Mouse (Mus musculus) embryonic facial prominence, embryonic 11.5 days (tissue): Measurements from ENCODE around the gene 4930407I10Rik. TPM values are rescaled to one million over a fixed set of nuclear protein-coding genes. Genes with fewer than 3 reads are reported as not detected.
A peak's percentile ranks its signal among the peaks of the same experiment; 100 is the strongest.

Experiments
- ATAC-seq: fragments of 200-750 bp; cut with Nextera tagmentation; replicated peaks from 2 replicates; pipeline ENCODE4 v1.8.0; 2017; ENCODE audit warnings: low read depth; ENCODE audit not compliant: insufficient number of reproducible peaks, low FRiP score, low TSS enrichment
- DNase-seq: peaks from one replicate; pipeline ENCODE4 v3.0.0-alpha.2; 2015; ENCODE audit warnings: low spot score
- H3K27ac ChIP-seq: fragments of 300-500 bp; sonication (generic); replicated peaks from 2 replicates; pipeline ENCODE4 v1.5.1; 2014; ENCODE audit warnings: mild to moderate bottlenecking, low read depth, low read length, control low read depth
- H3K27me3 ChIP-seq: fragments of 300-500 bp; sonication (generic); 2 replicates; pipeline ENCODE4 v1.6.1; 2014; ENCODE audit warnings: mild to moderate bottlenecking, low read length, moderate library complexity, mixed read lengths; ENCODE audit not compliant: control insufficient read depth, insufficient read depth
- H3K36me3 ChIP-seq: fragments of 300-500 bp; sonication (generic); replicated peaks from 2 replicates; pipeline ENCODE4 v1.6.1; 2014; ENCODE audit warnings: low read depth, mild to moderate bottlenecking, low read length, moderate library complexity, mixed read lengths; ENCODE audit not compliant: control insufficient read depth, insufficient read depth
- H3K4me1 ChIP-seq: fragments of 300-500 bp; sonication (generic); 2 replicates; pipeline ENCODE4 v1.6.1; 2014; ENCODE audit warnings: low read length, mixed read lengths; ENCODE audit not compliant: control insufficient read depth, insufficient read depth
- H3K4me2 ChIP-seq: fragments of 300-500 bp; sonication (generic); 2 replicates; pipeline ENCODE4 v1.6.1; 2014; ENCODE audit warnings: low read depth, mild to moderate bottlenecking, control low read depth, low read length, moderate library complexity
- H3K4me3 ChIP-seq: fragments of 300-500 bp; sonication (generic); 2 replicates; pipeline ENCODE4 v1.5.1; 2014; ENCODE audit warnings: low read depth, low read length, control low read depth
- H3K9ac ChIP-seq: fragments of 300-500 bp; sonication (generic); replicated peaks from 2 replicates; pipeline ENCODE4 v1.6.1; 2014; ENCODE audit warnings: mild to moderate bottlenecking, control low read depth, low read length
- H3K9me3 ChIP-seq: fragments of 300-500 bp; sonication (generic); replicated peaks from 2 replicates; pipeline ENCODE4 v1.6.1; 2016; ENCODE audit warnings: mild to moderate bottlenecking, low read length, inconsistent platforms, mixed read lengths; ENCODE audit not compliant: control insufficient read depth
- WGBS: fragments of 180-500 bp; shearing (Covaris S2); extraction: QIAGEN DNeasy Blood & Tissue Kit; methylation state at CpG from one replicate; pipeline ENCODE4 v1.1.7; 2014; 5-methylcytosine and 5-hydroxymethylcytosine counted together
- polyA plus RNA-seq: library from polyadenylated mRNA; unstranded; fragments of >200 nt; fragmentation: Nextera tagmentation; extraction: Ambion mirVana; gene quantifications from 2 replicates; pipeline ENCODE4 v1.2.1, GENCODE M21; 2014

The 4930407I10Rik gene
- polyA plus RNA-seq, 1 experiment from 2014 or later: not detected

DNA sequence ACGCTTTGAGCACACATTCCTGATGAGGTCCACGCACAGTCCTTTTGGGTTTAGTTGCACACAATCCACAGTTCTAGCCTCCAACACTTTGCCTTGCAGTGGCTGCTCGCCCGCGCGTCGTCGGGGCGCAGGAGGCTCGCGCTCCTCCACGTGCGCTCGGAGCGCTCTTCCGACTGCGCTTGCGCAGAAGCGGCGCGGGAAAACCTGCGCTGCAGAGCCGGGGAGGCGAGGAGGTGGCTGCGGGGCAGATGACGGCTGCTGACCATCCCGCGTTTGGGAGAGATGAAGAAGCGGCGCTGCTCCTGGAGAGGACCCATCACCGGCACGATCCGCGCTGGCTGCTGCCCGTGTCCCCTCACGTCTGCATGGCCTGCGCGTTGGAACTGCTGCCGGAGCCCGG lies 10.9 kb downstream of the 4930407I10Rik start, which contains the start of gene Mei1:
TSS of gene Mei1 (plus strand) at position 99 of the 400 bp plus-strand sequence.
- Histone ChIP-seq H3K4me3 (no peak within 1 kb of the TSS; the same call in 1 of the 2 replicates), H3K4me2 (peak within 1 kb of the TSS; percentile 21; the same call in 1 of the 2 replicates), H3K9ac (no peak within 1 kb of the TSS), H3K27ac (no peak within 1 kb of the TSS), H3K9me3 (no peaks in the 10 kb centered on the region), H3K36me3 (no peaks in the 10 kb centered on the region), H3K27me3 (peaks cover 16% of the 10 kb centered on the region), H3K4me1 (no peaks in the 10 kb centered on the region; the same call in 1 of the 2 replicates)
- 23% methylated on average over 40 of the region's 40 CpGs for WGBS
- ATAC-seq (no peak), DNase-seq (peak; percentile 25)

DNA sequence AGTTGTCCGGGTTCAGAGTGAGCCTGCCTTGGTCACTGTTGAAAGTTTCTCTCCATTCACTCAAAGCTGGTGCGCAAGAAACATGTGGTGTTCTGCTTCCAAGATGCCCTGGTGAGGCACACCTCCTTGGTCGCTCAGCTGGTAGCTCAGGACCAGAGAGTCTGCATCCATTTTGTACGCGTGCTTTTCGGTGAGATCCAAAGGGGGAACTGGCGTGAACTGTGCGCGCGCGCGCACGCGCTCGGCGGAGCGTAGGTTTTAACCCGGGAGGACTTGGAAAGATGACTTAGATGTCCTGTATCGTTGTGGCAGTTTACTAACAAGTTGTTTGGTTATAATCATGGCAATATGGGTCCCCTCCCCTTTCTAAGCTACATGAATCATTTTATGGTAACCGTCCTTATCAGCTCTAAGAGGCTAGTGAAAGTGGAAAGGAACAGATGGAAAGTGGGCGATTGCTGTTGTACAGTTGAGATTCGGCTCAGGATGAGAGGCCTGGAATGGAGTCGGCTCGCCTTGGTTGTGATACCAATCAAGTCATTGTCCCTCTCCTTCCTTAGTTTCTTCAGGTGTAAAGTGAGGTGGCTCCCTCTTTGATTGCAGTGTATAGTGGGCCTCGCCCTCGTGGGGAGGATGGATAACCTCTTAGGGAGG lies 13.0 kb downstream of the 4930407I10Rik start:
- no peak for ATAC-seq
- WGBS: 88% methylated on average over 26 of the region's 26 CpGs
- H3K27ac ChIP-seq: no peak overlapping the region
- H3K27me3 ChIP-seq: peaks cover 13% of the 10 kb centered on the region
- no peak overlapping the region for H3K4me3 ChIP-seq
- H3K4me2 ChIP-seq: no peak overlapping the region
- DNase-seq: no peak
- H3K9ac ChIP-seq: no peak overlapping the region
- no peaks in the 10 kb centered on the region; the same call in 1 of the 2 replicates for H3K4me1 ChIP-seq
- H3K9me3 ChIP-seq: no peaks in the 10 kb centered on the region
- H3K36me3 ChIP-seq: no peaks in the 10 kb centered on the region

DNA sequence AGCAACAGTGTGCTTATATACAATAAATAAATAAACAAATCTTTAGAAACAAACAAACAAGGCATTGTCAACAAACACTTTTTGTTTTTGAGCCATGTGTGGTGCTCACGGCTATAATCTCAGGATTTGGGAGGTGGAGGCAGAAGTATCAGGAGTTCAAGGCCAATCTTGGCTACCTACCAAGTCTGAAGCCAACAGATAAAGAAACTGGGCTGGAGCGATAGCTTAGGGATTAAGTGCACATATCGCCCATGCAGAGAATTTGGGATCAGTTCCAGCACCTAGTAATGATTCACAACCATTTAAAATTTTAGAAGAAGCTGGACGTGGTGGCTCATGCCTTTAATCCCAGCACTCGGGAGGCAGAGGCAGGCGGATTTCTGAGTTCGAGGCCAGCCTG lies 14.5 kb downstream of the 4930407I10Rik start:
- DNase-seq: no peak
- Histone ChIP-seq H3K27ac (no peak overlapping the region), H3K36me3 (no peaks in the 10 kb centered on the region), H3K4me2 (no peak overlapping the region), H3K4me3 (no peak overlapping the region), H3K27me3 (peaks cover 13% of the 10 kb centered on the region), H3K9me3 (no peaks in the 10 kb centered on the region), H3K4me1 (no peaks in the 10 kb centered on the region; the same call in 1 of the 2 replicates), H3K9ac (no peak overlapping the region)
- 86% methylated on average over 7 of the region's 7 CpGs for WGBS
- no peak for ATAC-seq

DNA sequence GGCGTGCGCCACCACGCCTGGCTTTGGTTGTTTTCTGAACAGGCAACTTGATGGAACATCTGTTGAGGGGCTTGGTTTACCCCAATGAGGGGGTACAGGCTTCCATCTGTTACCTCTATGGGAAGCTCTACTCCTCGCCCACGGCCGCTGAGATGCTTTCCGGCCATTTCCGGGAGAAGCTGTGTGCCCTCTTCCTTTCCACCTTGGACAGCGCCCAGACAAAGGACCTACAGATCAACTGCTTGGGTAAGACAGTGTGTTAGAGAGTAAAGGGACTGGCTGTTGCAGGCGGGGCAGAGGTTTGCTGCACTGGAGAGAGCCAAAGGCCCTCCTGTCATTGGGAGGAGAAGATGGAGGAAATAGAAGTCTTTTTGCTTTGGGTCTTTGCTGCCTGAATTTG lies 20.9 kb downstream of the 4930407I10Rik start:
- Histone ChIP-seq H3K9ac (no peak overlapping the region), H3K27me3 (no peaks in the 10 kb centered on the region), H3K4me2 (no peak overlapping the region), H3K4me1 (no peaks in the 10 kb centered on the region), H3K4me3 (no peak overlapping the region), H3K27ac (no peak overlapping the region), H3K9me3 (no peaks in the 10 kb centered on the region), H3K36me3 (no peaks in the 10 kb centered on the region)
- no peak for ATAC-seq
- DNase-seq: peak; percentile 35
- WGBS: 54% methylated on average over 10 of the region's 10 CpGs

DNA sequence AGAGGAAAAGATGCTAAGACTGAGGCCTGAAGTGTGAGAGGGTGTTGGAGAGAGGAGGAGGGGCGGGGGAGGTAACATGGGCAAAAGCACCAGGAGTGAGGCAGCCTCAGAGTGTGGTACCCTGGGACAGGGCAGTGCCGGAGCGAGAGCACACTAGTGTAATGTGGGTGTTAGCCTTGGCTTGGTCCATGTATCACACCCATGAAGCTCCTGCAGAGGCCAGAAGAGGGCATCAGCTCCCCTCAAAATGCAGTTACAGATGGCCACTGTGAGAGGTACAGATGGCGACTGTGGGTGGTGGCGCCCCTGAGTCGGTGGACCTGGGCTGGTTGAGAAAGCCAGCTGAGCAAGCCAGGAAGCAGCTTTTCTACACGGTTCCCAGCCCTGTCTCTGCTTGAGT lies 22.2 kb downstream of the 4930407I10Rik start:
- DNase-seq (peak; percentile 29), ATAC-seq (0 out of 2 replicates have a peak, but pooled peaks have one; percentile 39)
- Histone ChIP-seq H3K4me2 (no peak overlapping the region), H3K9ac (no peak overlapping the region), H3K4me1 (no peaks in the 10 kb centered on the region), H3K27ac (no peak overlapping the region), H3K4me3 (no peak overlapping the region), H3K9me3 (no peaks in the 10 kb centered on the region), H3K27me3 (no peaks in the 10 kb centered on the region), H3K36me3 (no peaks in the 10 kb centered on the region)
- WGBS: 36% methylated on average over 7 of the region's 7 CpGs

- Histone ChIP-seq H3K4me2 (no peak overlapping the region), H3K4me1 (no peaks in the 10 kb centered on the region), H3K27me3 (no peaks in the 10 kb centered on the region), H3K9me3 (no peaks in the 10 kb centered on the region), H3K9ac (no peak overlapping the region), H3K36me3 (no peaks in the 10 kb centered on the region), H3K27ac (no peak overlapping the region), H3K4me3 (no peak overlapping the region)
- no peak for ATAC-seq
- WGBS: 87% methylated on average over 9 of the region's 9 CpGs
- no peak for DNase-seq
Observed at GRCm38 (mm10) chr15:82085606-82086005, 26.7 kb downstream of the 4930407I10Rik start.

DNA sequence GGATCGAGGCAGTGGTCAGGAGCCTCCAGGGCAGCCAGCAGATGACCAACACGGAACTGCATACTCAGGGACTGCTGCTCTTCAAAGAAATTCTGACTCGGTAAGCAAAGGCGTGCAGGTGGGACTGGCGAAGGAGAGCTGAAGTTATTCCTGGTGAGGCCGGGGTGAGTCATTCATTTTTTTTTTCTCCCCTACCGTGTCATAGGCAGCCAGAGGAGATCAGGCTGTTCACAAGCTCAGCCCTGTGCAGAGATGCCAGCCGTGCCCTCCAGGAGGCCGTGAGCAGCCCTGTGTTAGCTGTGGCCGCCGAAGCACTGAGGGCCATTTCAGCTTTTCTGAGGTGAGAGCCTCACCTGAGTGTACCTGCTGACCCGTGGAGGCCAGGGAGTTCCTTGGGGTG lies 27.2 kb downstream of the 4930407I10Rik start:
- no peak overlapping the region for H3K4me2 ChIP-seq
- ATAC-seq (no peak), DNase-seq (no peak)
- H3K9me3 ChIP-seq: no peaks in the 10 kb centered on the region
- no peak overlapping the region for H3K9ac ChIP-seq
- no peaks in the 10 kb centered on the region for H3K36me3 ChIP-seq
- no peak overlapping the region for H3K4me3 ChIP-seq
- no peaks in the 10 kb centered on the region for H3K4me1 ChIP-seq
- WGBS: 82% methylated on average over 12 of the region's 12 CpGs
- no peaks in the 10 kb centered on the region for H3K27me3 ChIP-seq
- no peak overlapping the region for H3K27ac ChIP-seq

DNA sequence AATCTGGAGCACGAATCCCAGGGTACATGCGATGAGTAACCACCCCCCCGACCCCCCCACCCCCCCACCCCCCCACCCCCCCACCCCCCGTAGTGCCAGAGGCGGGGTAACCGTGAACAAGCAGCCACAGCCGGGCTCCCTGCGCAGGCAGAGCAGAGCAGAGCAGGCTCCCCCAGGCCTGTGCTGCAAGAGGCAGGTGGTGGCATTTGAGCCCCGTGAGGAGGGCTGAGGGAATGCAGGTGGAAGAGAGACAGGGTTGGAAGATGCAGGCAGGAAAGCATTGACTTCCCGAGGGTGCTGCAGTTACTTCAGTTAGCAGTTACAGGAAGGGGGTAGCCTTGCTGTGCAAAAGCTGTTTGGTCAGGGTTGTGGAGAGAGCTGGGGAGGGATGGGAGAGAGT lies 28.3 kb downstream of the 4930407I10Rik start:
- Histone ChIP-seq H3K4me3 (no peak overlapping the region), H3K4me2 (no peak overlapping the region), H3K27me3 (no peaks in the 10 kb centered on the region), H3K36me3 (no peaks in the 10 kb centered on the region), H3K27ac (no peak overlapping the region), H3K4me1 (no peaks in the 10 kb centered on the region), H3K9ac (no peak overlapping the region), H3K9me3 (no peaks in the 10 kb centered on the region)
- peak; percentile 38 for DNase-seq
- no peak for ATAC-seq
- WGBS: 8% methylated on average over 10 of the region's 10 CpGs
